Mouse (Mus musculus): ENCODE data around the gene Qprt.

The Qprt gene

DNA sequence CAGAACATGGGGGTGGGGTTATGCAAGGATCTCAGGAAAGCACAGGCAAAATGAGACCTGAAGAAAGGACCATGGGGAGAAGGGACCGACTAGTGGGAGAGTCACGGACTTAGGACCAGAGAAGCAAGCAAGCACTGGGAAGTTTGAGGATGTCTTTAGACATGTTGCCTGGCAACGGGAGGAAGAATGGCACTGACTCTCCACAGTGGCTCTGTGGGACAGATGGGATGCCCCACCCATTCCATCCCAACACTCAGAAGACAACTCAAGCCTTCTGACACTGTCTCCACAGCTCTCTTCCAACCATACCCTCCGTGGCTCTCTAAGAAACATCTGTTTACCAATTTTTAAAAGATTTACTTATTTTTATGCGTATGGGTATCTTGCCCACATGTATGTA lies 11.1 kb upstream of the Qprt start:
- no peak for DNase-seq (ENCODE audit: low read depth)

DNA sequence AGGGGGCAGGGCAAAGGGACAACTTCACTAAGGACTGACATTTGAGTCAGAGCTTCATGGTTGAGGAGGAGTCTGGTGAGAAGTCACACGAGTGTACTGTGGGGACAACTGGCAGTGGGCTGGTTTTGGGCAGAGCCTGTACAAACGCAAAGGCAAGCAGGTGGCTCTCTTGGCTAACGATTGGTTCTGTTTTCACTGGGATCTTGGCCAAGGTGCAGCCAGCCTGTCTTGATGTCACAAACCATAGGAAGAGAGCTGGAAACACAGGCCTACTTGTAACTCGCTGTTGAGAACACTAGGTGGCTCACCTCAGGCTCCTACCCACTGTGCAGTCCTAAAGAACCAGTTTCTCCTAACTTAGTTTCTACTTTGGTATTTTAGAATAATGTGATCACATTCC lies 7.6 kb upstream of the Qprt start:
- DNase-seq (ENCODE audit: low read depth): peak; percentile 71

DNA sequence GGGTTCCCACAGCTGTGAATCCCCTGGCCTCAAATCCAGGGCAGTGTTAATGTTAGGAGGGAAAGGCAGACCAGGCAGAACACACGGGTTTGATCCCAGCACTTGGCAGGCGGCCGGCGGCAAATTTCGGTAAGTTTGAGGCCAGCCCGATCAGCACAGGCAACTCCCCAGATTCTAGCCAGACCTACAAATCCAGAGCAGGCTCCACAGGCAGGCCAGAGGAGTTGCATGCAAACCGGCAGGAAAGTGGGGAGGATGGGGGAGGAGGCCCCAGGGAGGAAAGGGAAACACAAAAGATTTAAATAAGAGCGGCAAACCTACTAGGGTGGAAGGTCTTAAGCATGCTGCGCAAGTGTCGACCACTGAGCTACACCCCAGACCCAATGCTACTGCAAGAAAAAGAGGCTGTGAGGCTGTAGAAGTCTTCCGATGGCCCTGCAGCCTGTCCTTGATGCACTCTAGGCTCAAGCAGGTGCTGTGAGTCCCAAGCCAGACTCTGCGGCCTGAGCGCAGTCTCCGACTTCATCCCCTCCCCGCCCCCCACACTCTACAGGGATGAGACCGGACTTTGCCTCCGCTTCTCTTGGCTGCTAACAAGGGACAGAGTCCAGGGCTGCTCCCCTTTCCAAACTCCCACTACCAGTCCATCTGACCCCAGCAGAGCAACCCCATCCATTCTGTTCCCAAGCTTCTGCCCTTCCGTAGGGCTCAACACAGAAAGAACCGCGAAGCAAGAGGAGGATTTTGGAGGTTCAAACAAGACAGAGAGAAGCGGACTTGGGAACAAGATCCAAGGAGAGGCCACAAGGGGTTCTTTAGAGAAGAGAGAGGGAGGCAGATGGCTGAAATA lies 740 bp downstream of the Qprt start:
- no peak for DNase-seq (ENCODE audit: low read depth)

DNA sequence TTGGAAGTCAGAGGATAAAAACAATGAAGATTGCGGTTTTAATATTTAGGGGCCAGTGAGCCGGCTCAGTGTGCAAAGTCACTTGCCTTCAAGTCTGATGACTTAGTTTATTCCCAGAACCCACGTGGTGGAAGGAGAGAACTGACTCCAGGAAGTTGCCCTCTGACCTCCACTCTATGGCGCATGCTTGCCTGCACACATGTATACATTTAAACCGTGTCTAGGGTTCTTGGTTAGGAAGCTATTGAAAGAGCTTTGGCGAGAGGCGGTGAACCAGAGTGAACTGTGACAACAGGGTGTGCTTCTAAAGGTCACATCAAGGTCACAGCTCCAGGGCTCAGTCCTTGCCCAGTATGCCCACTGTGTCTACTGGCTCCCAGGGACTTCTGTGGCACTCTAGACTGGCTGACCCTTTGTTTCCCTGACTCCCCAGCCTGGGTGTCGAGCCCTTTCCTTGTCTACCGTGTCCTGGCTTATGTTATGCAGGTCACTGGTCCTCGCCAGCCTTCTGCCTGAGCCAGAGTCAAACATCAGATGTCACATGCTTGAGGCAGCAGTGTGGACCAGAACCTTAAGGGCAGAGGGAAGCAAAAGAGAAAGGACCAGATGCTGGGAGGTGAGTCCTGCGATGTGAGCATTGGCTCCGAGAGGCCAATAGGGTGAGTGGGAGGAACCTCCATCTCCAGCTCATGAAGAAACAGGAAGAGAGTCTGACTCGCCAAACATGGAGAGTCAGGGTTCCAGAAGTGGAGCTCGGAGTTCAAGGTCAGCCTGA lies 3.2 kb downstream of the Qprt start:
- DNase-seq (ENCODE audit: low read depth): no peak

DNA sequence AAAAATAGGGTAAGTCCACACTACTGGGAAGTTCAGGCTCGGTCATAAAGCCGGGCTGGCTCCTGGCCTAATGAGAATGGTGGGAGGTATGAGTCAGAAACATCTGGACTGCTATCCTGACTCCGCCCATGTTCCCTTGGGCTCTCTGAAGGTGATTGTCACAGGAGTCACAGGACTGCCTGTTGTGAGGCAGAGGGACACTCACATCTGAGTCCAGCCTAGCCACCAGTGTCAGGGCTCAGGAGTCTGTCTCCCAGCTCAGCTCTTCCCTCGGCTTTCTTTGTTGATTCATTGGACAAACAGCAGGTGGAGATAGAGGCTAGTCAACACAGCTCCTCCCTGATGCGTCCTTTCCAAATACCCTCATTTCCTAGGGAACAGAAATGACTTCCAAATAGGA lies 4.1 kb downstream of the Qprt start:
- no peak for DNase-seq (ENCODE audit: low read depth)

DNA sequence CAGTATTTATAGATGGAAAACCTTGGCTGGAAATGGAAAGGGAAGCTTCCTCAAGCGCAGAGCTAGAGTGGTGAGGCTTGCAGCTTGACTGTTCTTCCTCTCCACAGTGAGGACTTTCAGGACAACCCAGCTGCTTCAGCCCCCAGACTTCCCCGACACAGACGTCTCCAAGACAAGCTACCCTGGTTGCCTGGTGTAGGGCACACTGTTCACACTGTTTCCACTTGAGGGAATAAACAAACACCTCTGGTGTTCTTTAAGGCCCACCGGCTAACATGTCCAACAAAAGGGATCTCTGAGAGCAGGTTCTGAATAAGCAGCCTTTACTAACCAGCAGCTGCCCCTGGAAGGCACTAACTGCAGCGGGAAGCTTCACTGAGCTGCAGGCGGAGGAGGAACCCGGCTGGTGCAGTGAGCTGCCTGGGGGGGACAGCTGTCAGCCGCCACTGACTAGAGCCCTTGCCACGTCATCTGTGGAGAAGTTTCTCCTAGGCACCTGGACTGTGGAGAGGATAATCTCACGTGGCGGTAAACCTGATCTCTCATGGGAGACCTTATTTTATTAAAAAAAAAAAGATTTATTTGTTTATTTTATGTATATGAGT lies 5.6 kb downstream of the Qprt start:
- no peak for DNase-seq (ENCODE audit: low read depth)

DNA sequence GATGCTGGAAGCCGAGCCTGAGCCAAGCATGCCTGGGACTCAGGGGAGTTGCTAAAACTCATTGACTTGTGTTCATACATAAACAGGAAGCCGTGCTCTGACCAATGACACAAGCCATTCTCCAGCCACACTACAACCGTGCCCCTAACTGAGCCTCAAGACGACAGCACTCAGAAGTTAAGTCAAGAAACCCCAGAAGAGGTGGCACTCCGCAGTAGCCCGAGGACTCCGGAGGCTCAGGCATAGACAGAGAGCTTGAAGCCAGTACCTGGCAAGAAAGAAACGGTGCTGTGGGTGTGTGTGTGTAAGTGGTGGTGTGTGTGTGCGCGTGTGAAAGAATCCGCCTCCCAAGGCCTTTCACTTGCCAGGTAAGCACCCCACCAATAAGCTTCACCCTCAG lies 7.1 kb downstream of the Qprt start:
- DNase-seq (ENCODE audit: low read depth): no peak

DNA sequence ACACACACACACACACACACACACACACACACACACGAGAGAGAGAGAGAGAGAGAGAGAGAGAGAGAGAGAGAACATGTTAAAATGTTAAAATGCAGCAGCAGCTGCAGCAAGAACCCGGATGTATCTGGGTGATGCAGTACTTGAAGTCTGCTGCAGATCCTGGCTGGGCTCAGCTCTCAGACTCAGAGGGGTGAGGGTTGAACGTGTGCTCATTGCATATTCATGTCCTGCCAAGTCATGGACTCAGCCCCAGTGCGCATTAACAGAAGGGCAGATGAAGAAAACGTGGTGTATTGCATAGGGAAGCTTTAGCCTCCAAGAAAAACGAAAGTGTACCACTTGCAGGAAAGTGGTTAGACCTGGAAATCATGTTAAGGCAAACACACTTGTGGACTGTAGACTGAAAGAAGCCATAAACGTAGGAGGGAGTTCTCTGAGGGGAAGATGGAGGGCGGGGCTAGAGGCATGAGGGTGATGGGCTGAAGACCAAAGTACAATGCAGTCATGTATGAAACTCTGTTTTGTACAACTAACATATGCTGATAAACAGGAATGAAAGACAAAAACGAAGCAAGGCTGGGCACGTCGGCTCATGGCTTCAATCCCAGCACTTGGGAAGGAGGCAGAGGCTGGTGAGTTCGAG lies 8.3 kb downstream of the Qprt start:
- peak; percentile 86 for DNase-seq (ENCODE audit: low read depth)

DNA sequence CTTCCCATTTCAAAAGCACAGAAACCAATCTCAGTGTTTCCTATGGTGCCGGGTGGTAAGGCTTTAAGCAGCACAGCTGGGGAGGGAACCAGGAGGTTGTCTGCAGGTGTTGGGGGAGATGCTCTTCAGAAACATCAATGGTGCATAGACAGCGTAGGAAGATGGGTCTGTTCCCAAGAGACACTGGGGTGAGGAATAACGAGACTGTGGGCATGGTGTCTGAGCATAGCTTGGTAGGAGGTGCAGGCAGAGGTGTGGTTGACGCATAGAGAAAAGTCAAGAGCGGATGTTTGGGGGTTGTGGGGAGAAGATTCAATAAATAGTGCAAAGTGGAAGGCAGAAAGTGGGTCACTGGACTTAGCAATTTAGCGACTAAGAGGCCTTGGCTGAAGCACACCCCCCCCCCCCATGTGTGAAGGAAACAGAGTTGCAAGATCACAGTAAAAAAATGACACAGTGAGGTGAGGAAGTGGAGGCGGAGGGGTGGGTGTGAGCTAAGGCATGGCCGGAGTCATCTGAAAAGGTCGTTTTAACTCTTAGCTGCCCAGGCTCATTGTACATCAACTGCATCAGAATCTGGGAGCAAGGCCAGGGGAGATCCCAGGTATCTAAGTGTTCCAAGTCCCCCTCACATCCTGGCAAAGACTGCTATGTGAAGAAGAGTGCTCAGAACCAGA lies 9.0 kb downstream of the Qprt start:
- peak; percentile 87 for DNase-seq (ENCODE audit: low read depth)

DNA sequence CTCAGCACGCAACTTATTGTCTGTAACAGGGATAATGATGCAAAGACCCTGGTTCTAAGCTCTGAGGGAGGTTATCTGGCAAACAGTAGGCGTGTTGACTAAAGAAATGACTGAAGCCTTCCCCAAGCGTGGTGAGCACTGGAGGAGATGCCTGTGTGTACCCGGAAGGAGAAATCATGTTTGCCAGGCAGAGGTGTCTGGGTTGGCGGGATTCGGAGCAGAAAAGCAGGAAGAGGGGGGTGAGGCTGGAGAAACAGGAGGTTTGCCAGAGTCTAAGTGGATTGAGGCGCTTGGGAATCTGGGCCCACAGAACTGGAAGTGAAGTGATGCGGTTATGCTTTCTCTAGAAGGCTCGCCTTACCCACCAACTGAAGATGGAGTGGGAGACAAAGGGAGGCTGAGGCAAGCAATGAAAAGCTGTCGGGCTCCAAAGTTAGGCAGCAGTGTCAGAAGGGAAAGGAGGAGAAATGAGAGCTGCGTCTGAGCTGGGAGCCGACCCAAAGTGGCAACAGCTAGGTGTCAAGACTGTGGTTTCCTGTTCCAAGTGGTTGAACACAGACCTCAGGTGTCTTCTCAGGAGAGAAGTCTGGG lies 9.7 kb downstream of the Qprt start:
- peak; percentile 80 for DNase-seq (ENCODE audit: low read depth)

DNA sequence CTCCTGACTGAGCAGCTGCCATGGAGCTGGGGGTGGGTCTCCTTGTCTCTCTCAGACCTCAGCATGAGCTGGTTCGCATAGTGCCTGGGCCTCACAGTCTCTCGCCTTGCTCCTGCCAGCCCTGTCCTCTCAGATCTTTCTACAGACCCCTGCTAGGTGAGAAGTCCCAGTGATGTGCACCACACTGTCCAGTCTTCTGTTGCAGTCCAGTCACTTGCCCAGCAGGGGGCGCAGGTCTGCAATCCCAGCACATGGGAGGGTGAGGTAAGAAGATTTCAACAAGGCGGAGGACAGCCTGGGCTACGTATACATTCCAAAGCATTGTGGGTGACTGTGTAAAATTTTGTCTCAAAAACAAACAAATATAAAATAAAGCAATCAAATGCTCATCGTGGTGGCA lies 10.6 kb downstream of the Qprt start:
- peak; percentile 90 for DNase-seq (ENCODE audit: low read depth)

DNA sequence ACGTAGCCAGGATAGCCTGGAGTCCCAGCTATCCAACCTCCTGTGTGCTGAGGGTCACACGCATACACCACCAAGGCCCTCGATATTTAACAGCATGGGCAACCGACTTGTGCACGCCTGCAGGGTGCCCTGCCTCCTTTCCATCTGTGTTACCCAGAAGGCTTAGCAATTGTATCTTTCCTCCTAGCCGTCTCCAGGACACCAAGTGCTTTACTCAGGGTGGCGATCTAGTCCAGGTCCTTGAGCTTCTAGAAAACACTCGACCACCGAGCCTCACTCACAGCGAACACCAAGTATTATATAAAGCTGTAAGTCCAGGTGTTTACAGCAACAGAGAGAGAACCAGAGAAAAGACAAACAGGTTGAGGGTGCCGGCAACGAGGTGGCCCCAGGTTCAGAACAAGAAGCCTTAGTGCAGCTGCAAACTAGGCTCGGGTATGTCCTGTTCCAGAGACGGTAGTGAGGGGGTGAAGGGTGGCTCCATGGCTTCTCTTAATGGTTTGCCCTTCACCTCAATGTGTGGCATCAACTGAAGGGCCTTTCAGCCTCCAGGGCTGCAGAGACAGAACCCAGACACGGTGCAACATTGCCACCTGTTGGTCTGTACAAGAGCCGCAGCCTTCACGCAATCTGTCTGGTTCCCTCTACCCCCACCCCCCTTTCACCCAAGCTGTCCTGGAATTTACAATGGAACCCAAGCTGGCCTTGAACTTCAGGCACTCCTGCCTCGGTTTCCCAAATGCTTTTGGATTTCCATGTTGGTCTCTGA lies 11.6 kb downstream of the Qprt start:
- DNase-seq (ENCODE audit: low read depth): peak; percentile 89

DNA sequence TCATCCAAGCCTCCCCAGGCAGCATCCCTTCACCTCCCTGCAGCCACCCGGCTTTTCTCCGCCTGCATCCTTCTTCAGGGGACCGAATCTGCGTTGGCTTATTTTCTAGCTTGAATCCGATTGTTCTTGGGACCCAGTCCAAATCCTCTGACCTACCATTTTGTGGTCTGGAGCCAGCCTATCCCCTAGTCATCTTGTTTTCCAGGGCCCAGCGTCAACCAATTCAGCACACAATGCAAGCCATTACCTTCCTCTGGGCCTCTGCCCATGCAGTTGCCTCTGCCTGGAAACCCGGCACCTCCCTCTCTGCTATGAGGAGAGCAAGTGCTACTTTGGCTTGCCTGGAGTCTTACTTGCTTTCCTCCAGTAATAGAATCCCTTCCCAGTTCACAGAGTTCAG lies 16.5 kb downstream of the Qprt start:
- no peak for DNase-seq (ENCODE audit: low read depth)

DNA sequence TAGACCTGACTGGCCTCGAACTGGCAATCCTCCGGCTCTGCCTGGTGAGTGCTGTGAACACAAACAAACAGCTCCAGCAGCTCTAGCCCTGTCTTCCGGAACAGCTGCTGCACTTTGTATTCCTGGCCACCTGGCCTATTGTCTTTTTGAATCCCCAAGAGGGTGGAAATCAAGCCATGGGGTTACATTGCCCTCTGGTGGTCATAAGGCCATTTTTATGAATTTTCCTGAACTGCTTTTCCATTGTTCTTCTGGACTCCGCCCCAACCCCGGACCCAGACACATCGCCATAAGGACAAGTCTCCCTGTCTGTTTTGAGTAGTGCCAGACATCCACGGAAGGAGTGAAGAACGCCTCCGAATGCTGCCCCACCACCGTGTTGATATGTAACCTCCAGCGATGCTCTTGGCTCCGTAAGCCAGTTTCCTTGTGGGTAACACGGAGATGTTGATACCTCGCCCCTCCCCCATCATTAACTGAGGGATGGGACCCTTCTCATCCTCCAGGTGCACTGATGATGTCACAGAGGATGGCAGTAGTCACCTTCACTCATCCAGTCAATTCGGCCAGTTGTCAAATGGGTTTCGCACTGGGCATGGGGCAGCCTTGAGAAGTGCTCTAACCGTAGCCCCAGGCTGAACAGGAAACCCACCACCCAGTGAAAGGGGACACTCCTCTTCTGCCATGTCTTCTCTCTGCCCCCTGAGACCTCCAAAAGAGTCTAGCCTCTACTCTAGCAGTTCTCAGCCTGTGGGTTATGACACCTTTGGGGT lies 17.3 kb downstream of the Qprt start:
- DNase-seq (ENCODE audit: low read depth): peak; percentile 94

DNA sequence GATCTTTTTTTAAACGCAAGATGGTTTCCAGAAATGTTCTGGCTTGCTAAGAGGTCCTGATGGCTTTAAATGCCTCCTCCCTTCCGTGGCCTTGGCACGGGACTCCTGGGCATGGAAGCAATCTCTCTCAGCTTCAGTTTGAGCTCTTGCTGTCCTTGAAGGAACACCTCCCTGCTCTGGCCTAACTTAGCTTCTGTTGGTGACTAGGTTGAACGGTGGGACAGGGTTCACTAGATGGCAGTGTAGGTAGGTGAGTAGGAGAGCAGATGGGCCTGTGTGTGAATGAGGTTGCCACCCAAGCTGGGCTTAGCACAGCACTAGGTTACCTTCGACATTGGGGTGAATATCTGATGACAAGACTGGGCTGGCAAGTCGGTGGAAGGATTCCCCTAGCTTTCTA lies 18.1 kb downstream of the Qprt start:
- DNase-seq (ENCODE audit: low read depth): peak; percentile 73

DNA sequence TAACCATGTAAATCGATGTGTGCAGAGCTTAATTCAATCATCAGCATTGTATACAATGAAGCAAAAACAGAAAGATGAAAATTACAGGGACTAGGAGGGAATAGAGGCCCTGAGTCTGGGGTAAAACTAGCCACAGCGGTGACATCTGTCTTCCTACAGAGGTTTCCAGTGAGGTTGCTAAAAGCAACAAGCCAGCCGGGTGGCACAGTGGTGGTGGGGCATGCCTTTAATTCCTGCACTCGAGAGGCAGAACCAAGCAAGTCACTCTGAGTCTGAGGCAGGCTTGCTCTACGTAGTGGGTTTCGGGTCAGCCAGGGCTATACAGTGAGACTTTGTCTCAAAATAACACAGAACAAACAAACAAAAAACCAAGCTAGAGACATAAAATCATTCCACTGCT lies 19.9 kb downstream of the Qprt start:
- no peak for DNase-seq (ENCODE audit: low read depth)

DNA sequence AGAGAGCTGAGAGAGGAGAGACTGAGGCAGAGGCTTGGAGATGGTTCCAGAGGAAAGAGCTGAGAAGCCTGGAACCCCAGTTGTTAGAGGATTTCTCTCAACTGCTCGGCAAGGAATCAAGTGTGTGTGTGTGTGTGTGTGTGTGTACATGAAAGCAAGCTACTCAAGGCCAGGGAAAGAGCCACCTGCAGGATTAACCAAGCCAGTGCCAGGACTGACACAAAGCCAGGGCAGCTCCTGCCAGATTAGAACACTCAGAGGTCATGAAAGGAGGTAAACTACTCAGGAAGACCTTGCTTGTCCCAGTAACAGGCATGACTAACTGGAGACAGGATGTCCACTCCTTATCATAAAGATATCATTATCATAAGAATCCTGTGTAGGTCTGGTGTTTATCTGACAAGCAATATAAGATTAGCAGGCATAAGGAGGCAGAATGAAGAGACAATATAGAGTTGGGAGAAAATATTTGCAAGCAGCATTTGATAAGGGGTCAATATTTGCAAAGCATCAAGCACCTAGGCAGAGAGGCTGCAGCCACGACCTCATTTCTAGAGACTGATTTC lies 20.5 kb downstream of the Qprt start:
- peak; percentile 43 for DNase-seq (ENCODE audit: low read depth)

DNA sequence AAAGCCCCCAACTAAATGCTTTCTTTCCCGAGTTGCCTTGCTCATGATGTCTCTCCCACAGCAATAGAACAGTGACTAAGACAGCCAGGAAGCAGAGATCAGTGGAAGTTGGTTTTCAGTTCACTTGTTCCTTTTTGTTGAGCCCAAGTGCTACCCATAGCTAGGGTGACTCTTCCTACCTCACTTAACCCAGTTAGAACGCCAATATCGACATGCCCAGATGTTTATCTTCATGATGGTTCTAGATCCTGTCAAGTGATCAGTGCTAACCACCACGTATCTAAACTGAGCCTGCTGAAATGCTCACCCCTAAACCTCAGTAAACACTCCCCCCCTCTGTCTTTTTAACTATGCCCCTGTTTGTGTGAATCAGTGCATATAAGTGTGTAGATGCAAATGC lies 22.5 kb downstream of the Qprt start:
- DNase-seq (ENCODE audit: low read depth): peak; percentile 50

DNA sequence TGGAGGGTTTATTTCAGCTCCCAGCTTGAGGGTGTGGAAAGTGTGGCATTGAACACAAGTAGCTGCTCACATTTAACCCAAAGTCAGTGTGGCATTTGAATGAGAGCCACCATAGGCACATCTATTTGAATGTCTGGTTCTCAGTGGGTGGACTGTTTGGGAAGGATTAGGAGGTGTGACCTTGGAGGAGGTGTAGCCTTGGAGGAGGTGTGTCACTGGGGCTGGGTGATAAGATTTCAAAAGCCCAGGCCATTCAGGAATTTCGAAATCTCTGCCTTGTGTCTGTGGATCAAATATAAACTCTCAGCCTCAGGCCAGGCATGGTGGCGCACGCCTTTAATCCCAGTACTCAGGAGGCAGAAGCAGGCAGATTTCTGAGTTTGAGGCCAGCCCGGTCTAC lies 23.1 kb downstream of the Qprt start:
- no peak for DNase-seq (ENCODE audit: low read depth)

DNA sequence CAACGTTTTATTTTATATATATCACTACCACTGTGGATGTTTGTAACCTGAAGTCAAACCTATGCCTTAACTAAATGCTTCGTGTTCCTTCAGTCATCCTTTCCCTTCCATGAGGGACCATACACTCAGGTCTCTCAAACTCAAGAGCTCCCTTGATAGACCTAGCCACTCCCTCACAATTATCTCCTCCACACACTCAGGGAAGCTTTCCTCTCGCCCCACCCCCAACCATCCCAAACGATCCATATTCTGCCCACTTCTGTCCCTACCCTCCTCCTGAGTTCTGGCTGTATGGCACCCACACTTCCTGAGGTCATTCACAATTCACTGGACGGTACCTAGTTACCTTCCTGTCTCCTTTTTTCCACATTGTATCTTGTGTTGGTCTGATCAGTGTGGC lies 23.5 kb downstream of the Qprt start:
- DNase-seq (ENCODE audit: low read depth): no peak
